Mouse (Mus musculus) gastrocnemius, postnatal 4 days (tissue): Measurements from ENCODE around the gene Ryr2. TPM values are rescaled to one million over a fixed set of nuclear protein-coding genes. Genes with fewer than 3 reads are reported as not detected.
"Not testable (repeated sequence)": the region's sequence is repeated elsewhere in the genome, so short reads cannot be mapped to it uniquely, and the experiment has no call there.

Experiments
- DNase-seq, 2 experiments: peaks; one replicate each; pipeline ENCODE4 v3.0.0; 2021 to 2022; ENCODE audit warnings: low spot score in 2 of 2, mixed read lengths in 2 of 2
- total RNA-seq, 2 experiments: library from RNA; stranded (reverse); gene quantifications; 2 replicates each; pipeline ENCODE4 v1.2.3; 2021

Gene Ryr2
- total RNA-seq, 2 experiments from 2014 or later, result 0.47 to 0.88 TPM

DNA sequence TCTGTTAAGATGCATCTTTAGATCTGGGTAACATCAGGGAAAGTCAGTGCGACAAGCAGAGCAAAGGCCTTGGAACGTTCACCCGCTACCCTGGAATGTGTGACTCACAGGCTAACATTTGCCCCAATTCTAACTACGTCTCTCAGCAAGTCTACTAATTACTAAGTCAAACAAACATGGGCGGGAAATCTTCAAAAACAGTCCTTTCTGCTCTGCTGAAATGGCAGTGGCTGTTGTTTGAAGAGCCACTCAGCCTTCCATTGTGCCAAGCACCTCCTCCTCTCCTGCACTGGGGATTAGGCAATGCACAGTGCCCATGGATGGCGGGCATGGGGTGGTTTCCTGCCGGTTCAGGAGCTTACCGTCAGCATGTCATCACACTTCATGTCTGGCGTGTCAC, 540.3 kb downstream of the Ryr2 start:
- DNase-seq, result no peak

DNA sequence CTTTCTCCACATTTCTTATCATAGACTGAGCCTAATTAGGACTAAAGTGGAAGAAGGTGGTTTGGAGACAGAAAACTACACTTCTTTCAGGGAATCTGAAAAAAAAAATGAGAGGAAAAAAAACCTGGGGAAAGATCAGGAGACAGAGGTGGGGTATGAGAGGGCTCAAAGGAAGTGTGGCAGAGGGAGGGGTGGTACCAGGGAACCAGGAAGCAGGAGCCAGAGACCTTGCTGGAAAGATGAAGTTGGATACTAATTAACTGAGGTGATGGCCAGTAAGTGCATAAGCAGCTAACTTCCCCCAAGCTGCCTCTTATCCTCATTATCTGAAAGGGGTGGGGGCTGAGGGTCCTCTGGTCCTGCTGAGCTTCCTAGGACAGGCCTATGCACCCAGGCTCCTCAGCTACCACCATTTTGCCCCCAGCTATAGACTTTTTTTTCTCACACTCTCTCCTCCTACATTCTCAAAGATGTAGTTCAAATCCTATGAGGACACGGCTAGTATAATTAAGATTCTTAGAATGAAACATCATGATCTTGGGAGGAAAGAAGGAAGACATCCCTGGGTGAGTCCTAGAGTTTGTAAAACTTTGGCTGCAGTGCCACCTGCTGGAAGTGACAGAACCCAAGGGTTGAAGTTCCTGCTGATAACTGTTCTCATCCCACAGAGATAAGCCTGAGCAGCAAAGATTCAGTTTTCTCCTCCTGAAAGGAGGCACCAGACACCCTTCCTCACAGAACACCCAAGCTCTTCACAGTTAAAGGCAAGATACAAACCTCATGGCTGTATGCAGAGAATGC, 543.3 kb downstream of the Ryr2 start:
- DNase-seq, result peak in 1 of 2 experiments; percentile 58

DNA sequence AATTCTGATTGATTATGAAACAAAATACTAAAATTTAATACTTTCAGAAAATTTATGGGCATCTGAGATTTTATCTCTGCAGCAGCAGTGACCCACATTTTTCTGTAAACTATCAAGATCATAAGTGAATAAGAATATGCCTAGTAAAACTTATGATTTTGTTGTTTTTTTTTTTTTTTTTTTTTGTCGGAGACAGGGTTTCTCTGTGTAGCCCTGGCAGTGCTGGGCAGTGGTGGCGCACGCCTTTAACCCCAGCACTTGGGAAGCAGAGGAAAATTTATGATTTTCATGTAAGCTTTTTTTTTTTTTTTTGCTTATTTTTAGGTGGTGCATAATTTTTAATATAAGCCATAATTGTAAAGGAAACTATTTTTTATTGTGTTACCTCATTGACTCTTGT, 557.1 kb downstream of the Ryr2 start:
- DNase-seq, result no peak

DNA sequence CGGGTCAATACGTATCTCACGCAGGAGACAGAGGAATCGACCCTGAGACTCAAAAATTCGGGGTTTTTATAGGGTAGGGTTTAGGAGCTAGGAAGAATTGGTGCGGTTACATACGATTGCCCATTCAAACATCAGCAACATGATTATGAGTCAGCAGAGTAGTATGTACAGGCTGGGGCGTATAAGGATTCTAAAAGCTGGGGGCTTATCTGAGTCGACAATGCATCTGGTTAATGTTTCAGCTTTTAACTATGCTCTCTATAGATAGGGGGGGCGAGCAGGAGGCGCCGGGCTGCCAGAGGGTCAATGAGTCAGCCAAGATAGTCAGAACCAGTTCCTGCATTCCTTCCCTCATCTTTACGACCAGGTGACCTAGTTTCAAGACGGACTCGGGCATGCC, 557.6 kb downstream of the Ryr2 start:
- not testable (repeated sequence) for DNase-seq

- no peak for DNase-seq
Measured at GRCm38 (mm10) chr13:11545841-11546240, 560.9 kb downstream of the Ryr2 start.

DNA sequence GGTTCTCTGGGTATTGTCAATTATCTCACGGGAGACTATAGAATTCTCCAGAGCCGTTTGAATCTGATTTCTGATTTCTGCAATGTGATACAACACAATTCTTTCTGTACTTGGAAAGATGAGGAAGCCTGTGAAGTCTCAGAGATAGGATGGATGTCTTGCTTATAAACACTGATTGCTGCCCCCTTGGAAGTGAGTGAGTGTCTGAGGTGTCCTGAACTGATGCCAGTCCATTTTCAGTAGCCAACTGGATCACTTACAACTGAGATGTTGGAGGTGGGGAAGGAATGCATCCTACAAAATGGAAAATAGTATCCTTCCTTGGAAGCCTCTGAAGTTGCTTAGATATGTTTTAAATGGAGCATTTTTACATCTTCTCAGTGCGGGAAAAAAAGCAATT, 564.2 kb downstream of the Ryr2 start:
- no peak for DNase-seq

- no peak for DNase-seq
Measured at GRCm38 (mm10) chr13:11536851-11537250, 569.9 kb downstream of the Ryr2 start.

DNA sequence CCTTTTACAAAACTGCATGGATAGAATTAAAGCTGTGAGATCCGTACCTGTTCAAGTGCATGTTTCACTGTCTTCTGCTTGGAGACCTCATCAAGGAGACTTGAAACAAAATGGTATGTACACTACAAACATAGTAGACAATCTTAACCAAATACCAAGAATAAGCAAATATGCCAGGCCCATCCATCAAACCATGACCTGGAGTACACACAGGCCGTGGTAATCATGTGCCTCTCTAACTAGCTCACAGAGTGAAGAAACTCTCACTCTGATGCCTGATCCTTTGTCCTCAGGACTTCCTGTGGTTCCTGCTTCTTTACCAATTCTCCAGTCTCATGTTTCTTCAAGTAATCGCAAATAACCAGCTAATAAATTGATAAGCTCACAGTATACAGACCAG, 570.9 kb downstream of the Ryr2 start:
- no peak for DNase-seq

- DNase-seq, result no peak
Measured at GRCm38 (mm10) chr13:11533265-11533664, 573.5 kb downstream of the Ryr2 start.

GRCm38 (mm10) chr13:11532014-11532890, 574.5 kb downstream of the Ryr2 start:
- DNase-seq, result no peak

- no peak for DNase-seq
Measured at GRCm38 (mm10) chr13:11523612-11524011, 583.1 kb downstream of the Ryr2 start.

GRCm38 (mm10) chr13:11520765-11521164, 586.0 kb downstream of the Ryr2 start:
- no peak for DNase-seq

- DNase-seq, result no peak
Measured at GRCm38 (mm10) chr13:11511540-11512177, 595.1 kb downstream of the Ryr2 start.

Other genes with a start within 250 kb of the Ryr2 start
- 10 to 100 TPM; 30.9 to 38.1 TPM for gene Mtr, start 151.2 kb upstream of the Ryr2 start, total RNA-seq
- gene Actn2, start 233.8 kb upstream of the Ryr2 start, total RNA-seq, result 1,000 to 10,000 TPM; 1,796 to 1,855 TPM